Mouse (Mus musculus): Measurements from ENCODE around the gene Celf6.

Gene Celf6

DNA sequence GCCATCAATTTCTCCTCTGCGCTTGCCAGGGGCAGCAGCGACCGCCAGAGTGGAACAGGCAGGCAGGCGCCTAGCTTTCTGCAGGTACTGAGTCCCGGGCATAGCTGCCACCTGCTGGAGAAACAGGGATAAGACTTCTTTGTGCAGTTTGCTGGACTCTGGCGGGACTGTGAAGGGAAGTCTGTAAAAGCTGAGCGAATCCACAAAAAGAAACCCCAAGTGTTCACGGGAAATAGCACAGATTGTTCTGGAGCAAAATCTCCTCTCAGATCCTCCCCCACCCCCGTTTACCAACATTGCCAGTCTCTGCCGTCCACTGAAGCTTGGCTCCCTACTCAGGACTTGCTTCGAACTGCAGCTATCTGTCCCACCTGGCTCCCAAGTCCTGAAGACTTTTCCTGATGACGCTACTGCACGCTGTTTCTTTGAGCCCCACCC lies 7.2 kb downstream of the Celf6 start:
- no peak for DNase-seq (ENCODE audit: extremely low read depth, low read depth, low spot score)

DNA sequence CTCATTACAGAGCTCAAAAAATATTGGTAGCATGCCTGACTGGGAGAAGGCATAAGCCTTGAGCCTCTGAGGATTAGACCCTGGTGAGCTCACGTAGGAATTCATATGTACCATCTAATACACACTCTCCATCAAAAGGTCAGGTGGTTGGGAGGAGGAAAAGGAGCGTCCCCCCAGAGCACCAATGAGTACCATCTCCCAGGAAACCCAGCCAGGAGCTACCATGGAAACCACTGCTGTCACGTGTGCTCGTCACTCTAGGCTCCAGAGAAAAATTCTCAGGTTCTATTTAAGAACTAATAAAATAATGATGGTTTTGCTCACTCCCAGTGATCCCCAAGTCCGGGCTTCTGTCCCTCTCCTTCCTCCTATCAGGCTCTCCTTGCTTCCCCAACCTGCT lies 10.5 kb downstream of the Celf6 start:
- DNase-seq (ENCODE audit: extremely low read depth, low read depth, low spot score): no peak

DNA sequence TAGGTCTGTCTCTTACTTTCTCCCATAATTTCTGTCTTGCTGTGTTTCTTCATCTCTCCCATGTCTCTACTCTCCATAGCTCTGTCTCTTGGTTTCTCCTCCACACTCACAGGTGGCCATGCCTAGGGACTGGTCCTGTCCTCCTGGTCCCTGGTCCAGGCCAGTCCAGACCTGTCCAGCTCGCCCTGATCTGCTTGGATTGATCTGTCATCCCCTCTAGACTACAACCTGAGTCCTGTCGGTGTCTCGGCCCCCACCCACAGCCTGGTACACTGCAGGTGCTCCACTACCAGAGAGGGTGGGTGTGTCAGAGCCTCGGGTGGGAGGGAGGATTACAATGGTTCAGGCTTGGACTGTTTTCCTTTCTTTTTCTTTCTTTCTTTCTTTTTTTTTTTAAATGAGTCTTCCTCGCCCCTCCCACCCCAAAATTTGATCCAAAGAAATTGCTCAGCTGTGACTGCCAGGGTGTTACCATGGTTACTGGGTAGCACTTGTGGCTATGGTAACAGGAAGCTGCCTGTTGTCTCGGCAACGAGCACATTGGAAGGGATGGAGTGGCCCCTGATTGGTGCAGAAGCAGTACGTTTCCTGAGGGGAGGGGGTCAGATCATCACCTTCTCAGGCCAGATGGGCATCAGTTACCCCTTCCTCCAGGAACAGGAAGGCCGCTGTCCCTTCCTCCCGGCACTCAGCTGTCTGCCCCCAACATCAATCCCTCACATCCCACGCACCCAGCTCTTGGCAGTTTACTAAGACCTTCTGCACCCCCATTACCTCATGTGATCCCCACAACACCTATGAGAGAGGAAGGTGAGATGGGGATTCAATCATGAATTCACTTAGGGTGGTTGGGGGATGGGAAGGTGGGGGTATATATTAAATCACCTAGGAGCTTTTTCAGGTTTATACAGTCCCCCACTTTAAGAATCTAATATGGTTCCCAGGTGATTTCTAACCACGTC lies 11.3 kb downstream of the Celf6 start:
- no peak for DNase-seq (ENCODE audit: extremely low read depth, low read depth, low spot score)

DNA sequence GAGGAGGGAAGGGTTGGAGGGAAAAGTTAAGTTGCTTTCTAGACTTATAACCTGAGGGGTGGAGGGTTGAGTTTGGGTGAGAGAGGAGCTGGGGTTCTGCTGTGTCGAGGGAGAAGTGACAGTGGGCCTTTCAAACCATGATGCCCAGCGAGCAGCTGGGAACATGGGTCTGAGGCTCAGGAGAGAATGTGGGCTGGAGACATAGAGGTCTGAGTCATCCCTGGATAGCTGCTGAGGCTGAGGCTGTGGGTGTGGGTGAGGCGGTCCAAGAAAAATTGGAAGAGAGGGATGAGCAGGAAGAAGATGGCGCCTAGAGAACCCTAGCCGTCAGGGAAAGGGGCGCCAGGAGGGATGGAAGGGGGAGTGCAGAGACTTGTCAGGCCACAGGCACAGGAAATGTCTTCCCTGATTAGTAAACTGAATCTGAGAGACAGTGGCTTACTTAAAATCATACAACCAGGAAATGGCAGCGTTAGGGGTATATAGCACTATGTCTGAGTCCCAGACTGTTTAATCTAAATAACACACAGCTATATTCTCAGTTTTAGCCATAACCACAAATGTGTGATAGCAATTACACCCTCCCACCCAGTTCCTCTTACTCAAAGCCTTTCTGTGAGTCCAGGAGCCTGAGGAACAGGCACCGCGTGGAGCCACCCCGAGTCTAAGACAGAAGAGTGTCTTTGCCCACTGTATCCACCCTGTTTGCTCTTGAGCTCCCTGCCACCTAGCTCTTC lies 12.2 kb downstream of the Celf6 start:
- DNase-seq (ENCODE audit: extremely low read depth, low read depth, low spot score): no peak

DNA sequence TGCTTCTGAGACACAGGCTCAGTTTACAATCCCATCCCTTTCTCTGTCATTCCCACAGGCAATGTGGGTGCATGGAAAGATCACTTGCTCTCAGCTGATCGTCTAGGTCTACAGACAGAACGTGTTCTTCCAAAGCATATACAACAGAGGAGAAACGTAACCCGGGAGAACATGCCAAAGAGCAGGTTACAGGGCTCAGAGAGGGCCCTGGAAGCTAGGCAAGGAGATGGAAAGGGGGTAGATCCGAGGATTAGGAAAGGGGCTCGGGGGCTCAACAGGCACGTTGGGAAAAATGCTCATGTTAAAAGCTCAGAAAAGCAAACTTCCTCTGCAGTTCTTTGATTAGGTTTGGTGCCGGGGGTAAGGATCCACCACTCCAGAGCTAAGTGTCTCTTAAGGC lies 23.9 kb downstream of the Celf6 start:
- no peak for DNase-seq (ENCODE audit: extremely low read depth, low read depth, low spot score)

DNA sequence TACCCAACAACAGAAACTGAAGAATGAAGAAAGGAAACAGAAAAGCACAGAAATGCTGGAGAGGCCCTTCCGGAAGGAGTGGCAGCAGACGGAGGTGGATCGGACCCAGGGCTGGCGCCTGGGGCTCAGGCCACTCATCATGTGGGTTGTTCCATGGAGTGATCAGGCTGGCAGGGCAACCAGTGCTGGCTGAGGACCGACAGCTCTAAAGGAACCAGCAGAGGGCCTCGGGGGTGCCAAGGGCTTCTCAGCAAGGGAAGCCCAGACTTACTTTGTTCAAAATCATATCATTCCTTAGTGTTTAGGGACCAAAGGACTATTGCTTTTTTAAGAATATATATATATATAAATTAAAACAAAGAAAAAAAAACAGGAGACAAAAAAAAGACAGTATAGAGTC lies 28.2 kb downstream of the Celf6 start:
- no peak for DNase-seq (ENCODE audit: extremely low read depth, low read depth, low spot score)

DNA sequence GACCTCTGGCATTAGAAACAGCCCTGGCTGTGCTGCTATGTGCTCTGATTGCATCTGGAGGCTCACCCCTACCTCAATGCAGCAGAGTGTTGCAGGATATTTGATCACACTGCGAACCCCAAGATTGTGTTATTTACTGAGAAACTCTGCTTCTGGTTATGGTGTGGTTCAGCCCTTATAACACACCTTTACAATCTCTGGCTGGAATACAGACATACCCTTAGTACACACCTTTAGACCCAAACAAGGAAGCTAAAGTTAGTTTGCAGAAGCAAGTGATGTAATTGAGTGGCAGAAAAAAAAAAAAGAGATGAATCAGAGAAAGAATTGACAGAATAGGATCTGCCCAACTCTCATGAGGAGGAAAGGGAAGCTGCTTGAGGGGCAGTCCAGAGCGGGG lies 33.2 kb downstream of the Celf6 start:
- DNase-seq (ENCODE audit: extremely low read depth, low read depth, low spot score): no peak

DNA sequence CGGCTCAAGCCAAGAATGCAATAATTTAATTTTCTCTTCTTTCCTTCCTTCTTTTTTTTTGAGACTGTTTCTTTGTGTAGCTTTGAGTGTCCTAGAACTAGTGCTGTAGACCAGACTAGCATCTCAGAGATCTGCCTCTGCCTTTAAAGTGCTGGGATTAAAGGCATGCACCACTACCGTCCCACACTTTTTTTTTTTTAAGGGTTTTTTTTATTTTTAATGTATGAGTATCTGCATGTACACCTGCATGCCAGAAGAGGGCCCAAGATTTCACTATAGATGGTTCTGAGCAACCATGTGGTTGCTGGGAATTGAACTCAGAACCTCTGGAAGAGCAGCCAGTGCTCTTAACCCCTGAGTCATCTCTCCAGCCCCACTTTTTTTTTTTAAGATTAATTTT lies 38.1 kb downstream of the Celf6 start:
- DNase-seq (ENCODE audit: extremely low read depth, low read depth, low spot score): no peak

DNA sequence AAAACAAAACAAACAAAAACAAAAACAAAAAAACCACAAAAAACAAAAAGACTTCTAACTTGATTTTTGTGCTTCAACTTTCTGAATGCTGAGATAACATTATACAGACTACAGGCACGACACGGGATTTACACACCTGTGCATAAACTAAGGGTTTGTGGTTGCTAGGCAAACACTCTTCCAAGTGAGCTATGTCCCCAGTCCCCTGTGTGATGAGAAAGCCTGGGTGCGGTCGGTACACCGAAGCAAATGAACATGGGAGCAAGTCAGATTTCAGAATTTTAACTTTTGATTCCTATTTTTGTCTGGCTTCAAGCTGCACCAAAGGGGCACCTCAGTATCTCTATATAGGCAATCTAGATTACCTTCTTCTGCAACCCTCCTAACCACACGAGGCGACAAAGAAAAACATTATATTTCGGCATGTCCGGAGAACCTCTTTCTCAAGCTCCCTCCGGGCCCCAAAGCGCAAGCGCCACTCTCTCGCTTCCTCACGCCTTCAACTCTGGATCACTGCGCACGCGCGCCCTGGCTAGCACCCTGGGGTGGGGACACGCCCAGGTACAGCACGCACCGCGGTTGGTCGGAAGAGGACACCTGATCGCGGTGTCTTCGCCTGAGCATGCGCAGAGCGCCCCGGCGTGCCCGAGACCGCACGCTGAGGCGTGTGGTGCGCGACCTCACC lies 39.0 kb downstream of the Celf6 start, which contains the start of gene Parp6:
Gene Parp6 (plus strand): TSS at position 663 of the 685 bp plus-strand sequence.
- peak; percentile 68 for DNase-seq (ENCODE audit: extremely low read depth, low read depth, low spot score)

DNA sequence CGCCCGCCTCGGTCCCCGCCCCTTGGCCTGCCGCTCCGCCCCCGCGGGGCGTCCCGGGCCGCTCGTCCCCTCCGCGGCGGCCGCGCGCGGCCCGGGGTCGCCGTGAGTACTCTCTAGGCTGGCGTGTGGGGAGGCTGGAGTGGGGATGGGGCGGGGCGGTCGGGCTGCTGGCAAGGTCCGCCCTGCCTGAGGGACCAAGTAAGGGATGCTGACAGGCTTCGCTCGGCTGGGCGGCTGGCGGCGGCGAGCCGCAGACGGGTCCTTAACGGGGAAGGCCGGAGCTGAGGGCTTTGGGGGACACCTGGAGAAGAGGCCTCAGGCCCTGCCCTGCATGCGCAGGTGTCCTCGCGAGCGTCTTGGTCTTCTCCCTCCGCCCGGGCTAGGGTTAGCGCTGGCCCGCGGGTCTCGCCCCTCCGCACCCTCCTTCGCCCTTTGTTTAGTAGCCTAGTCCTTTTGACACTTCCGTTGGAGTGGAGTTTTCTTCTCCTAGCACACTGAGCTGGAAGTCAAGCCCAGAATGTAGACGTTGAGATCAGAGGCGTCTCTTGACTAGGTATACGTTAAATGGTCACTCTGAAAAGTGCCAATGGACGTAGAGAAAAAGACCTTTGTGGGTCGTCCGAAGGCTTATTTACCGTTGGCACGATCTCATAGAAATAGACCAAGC lies 39.7 kb downstream of the Celf6 start:
- no peak for DNase-seq (ENCODE audit: extremely low read depth, low read depth, low spot score)

DNA sequence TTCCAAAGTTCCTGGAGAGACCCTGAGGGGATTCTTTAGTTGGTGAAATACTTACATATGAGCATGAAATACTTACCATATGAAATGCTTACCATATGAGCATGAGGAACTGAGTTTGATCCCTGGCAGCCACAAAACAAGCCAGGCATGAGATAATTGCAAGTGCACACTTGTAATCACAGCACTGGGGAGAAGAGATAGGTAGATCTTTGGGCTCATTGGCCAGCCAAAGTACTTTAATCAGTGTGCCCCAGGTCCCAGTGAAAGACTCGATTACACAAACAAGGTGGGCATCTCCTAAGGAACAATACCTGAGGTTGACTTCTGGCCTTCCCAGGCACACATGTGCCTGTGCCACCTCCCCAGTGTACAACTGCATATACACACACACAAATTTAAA lies 60.7 kb downstream of the Celf6 start:
- no peak for DNase-seq (ENCODE audit: extremely low read depth, low read depth, low spot score)

DNA sequence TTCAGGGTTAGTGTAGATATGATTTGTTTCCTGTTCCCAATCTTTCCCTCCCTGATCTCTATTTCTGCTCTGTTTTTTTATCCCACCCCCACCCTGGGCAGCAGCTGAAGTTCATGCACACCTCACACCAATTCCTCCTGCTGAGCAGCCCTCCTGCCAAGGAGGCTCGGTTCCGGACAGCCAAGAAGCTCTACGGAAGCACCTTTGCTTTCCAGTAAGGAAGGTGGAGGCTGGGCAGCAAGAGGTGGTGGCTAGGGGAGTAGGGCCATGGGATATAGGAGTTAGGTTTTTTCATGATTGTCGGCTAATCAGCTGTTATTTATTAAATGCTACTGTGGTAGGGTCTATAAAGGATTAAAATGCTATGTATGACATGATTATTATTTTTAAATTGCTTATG lies 62.2 kb downstream of the Celf6 start:
- DNase-seq (ENCODE audit: extremely low read depth, low read depth, low spot score): no peak

DNA sequence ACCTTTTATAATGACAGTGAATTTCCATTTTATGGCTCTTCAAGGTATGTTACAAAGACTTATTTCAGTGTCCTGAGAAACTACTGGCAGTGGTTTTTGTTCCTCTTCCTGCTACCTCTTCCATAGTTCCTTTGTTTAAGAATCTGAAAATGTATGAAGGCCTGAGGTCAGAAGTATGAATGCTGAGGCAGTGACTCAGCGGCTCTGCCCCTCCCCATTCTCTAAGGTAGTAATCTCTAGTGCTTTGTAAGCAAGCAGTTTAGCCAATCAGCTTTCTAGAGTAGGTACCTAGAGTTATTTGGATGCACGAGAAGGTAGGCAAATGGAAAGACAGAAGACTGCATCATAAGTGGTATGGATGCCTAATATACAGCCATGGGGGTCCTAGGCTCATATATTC lies 63.6 kb downstream of the Celf6 start:
- DNase-seq (ENCODE audit: extremely low read depth, low read depth, low spot score): no peak

DNA sequence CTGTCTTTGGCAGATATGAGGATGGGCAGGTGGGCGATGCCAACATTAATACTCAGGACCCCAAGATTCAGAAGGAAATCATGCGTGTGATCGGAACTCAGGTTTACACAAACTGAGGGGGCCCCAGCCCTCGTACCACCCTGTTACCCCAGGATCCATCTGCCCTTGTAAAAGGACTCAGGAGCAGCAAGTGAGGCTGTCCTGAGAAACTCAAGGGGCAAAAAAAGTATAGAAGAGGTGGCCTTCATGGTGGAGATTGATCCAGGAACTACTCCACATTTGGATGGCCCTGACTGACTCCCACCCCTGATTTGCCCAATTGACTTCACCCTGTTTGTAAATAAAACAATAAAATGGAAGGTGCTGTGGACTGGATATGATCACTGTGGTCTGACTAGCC lies 72.2 kb downstream of the Celf6 start:
- no peak for DNase-seq (ENCODE audit: extremely low read depth, low read depth, low spot score)

DNA sequence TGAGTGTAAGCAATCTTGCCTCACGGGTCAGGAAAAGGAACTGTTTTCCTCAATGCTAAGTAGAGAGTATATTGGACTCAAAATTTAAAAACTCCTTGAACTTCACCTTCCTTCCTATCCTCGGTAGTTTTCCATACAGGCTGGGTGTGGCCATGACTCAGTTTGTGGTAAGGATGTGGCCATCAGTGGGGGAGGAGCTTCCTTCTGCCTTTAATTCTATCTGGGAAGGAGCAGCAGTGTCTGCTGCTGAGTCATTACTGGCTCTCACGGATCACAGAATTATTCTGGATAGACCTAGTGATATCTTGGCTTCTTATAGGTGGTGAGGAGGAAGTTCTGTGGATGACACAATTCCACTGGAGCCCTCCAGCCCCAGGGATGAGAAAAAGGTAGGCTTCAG lies 75.7 kb downstream of the Celf6 start:
- DNase-seq (ENCODE audit: extremely low read depth, low read depth, low spot score): no peak

DNA sequence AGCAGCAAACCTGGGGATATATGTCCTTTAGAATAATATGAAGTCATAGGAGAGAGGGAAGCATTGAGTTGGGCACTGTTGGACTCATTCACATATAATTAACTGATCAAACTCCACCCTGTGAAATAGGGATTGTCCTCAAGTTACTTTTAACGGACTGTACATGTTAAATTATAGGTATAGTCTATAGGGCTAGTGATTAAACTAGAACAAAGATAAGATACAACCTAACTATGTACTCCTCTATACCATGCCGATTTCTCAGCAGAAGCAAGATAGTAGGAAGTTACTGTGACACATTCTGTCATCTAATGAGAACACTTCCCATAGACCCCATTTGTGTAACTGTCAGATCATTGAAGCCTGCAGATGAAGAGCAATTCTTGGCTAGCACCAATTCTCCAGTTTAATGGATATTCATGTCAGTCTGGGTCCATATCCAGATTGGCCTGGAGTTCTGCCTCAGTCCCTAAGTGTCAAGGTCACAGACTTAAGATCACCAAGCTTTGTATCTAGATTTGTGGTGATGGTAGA lies 76.8 kb downstream of the Celf6 start:
- no peak for DNase-seq (ENCODE audit: extremely low read depth, low read depth, low spot score)

DNA sequence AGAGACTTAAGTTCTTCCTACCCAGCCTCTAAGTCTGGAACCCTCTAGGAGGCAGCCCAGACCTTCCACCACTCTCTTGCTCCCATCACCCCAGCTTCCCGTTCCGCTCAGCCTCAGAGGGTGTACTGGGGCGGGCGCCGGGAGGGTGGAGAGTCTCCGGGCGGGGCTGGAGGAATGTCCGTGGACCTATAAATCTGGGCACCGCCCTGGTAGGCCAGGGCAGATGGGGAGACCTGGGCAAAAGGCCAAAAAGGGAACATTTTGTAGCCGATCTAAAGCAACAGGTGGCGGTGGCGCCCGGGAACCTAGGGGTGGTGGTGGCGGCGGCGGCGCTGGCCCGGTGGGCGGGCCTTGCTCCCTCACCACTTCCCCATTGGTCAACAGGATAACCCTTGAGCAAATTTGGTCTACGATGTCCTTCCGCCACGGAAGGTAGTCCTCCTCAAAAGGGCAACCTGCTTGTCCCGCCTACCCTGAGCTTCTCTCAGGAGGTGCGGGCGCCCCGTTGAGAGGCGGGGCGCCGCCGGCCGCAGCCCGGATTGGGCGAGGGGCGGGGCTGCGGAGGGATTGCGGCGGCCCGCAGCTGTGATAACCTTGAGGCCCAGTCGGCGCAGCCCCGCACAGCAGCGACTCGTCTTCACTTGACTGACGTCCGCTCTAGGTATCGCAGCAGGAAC lies 78.4 kb downstream of the Celf6 start, which contains the start of gene Pkm:
Gene Pkm (plus strand): TSS at position 411 of the 677 bp plus-strand sequence.
- DNase-seq (ENCODE audit: extremely low read depth, low read depth, low spot score): peak; percentile 99

All from fat pad, adult 2 months (tissue).